Mouse (Mus musculus): Measurements from ENCODE around the gene Itgb2l.
A peak's percentile ranks its signal among the peaks of the same experiment; 100 is the strongest.
"Not testable (repeated sequence)": the region's sequence is repeated elsewhere in the genome, so short reads cannot be mapped to it uniquely, and the experiment has no call there.

Itgb2l gene

DNA sequence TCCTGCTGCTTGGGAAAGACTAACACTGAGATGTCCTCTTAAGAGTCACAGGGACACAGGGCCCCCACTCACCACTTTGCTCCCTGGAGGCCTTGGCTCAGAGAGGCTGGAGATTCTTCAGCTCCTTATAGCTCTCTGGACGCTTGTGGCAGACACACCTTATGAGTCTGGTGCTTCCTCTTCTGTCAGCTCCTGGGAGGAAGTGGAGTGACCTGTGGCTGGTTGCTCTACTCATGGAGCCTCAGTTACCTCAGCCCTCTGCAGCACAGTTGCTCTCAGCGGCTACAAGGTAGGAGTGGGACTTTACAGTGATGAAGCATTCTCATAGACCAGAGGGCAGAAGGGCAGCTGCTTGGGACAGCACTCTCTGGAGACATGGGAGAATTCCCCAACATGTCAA, at the start of gene Itgb2l:
Gene Itgb2l (minus strand): TSS at position 152 of the 400 bp plus-strand sequence.
- DNase-seq (ENCODE audit: low spot score in 2 of 2), result no peak

DNA sequence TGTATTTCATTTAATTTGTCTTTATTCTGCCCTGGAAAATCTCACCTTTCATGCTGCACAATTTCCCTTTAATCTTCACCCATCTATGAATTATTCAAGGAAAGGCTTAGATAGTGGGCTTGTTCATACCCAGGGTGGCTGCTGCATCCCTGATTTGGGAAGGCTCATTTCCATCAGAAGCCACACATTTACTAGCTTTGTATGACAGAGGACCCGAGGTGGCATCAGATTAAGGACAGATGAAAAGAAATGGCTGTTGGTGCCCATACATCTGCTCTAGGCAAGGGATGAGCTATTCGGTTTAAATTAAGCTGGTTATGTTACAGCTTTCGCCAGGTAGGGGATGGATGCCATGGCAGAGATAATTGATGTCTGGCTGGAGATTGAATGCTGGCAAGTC, 48.1 kb upstream of the Itgb2l start:
- no peak for DNase-seq (ENCODE audit: low spot score in 2 of 2)

DNA sequence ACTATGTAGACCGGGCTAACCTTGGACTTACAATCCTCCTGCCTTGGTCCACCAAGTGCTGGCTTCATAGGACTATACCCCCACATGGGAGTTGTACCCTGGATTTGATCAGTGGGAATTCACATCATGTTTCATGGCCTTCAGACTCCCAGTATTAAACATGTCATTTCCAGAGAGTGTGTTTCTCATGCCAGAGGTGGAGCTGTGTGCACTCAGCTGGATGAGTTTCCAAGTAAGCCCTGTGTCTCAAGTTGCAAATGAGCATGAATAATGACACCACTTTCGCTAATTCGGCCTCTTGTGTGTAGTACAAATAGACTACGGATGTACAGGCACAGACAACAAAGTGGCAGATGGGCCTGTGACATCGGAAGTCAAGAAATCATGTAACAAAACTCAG, 44.6 kb upstream of the Itgb2l start:
- no peak for DNase-seq (ENCODE audit: low spot score in 2 of 2)

DNA sequence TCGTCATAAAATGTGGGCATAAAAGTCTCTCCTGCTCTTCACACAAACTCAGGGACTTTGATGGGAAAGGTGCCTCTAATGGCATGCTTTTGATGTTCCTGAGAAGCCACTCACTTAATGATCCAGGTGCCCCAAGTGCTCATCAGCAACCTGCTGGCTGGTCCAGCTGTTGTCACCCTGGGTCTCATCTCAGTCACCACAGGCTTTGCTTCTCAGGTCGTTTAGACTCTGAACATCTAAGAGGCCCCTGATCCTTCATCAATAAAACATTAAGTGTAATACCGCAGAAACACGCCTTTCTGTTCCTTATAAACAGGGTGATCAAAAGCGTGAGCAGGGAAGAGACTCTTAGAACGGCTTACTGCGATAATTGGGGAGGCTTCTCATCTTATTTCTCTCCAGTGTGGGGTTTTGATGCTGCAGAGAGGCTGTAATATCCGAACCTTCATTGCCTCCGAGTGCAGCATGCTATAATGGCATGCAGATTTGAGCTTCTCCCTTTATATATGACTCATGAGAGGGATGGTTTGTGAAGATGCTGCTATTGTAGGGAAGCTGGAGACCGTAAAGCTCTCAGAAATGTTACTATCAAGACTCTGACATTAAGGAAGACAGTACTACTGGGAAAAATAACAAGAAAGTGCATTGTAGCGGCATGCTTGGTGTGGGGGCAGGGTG, 43.7 kb upstream of the Itgb2l start:
- DNase-seq (ENCODE audit: low spot score in 2 of 2), result no peak

DNA sequence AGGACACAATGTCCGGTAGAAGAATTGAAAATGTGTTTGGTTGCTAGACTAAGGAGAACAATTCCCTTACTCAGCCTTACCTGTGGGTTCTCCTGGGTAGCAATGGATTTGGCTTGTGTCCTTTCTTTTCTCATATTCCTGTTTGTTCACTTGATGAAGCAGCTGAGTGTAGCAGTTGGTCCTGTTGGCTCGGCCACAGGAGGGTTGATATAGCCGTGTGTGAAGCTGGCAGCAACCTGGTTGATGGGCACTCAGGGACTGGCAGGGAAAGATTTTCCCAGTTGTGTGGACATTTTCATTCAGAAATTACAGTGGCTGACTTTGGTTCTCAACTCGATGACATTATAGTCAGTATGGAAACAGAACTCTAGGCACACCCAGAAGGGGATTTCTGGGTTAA, 38.4 kb upstream of the Itgb2l start:
- no peak for DNase-seq (ENCODE audit: low spot score in 2 of 2)

DNA sequence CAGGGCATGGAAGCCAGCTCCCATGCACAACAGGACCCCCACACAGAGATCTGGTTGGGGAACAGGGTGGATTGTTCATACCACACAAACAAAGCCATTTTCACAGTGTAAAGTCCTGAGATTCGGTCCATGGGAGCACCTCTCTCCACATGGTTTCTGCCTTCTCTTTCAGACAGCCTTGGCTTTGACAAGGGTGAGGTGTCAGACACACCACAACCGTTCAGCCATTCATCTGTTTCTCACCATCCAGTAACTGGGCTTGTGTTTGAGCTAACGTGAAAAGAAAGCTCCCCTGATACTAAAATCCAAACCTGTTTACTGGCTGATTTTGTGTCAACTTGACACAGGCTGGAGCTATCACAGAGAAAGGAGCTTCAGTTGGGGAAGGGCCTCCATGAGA, 30.8 kb upstream of the Itgb2l start:
- DNase-seq (ENCODE audit: low spot score in 2 of 2), result no peak

DNA sequence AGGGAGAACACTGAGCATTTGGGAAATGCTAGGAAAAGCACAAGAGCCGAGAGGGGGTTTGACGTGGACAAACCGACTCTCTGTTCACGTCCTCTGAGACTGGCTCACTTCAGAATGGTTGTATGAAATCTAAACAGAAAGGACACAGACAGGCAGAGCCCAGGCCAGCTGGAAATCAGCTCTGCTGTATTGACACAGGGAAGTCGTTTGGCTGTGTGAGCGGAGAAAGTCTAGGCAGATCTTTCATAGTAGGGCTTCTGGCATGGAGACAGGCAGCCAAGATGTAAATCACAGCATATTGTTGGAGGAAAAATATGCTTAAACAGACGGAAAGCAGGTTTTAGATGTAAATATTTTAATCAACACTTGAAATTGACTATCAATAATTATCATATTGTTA, 29.4 kb upstream of the Itgb2l start:
- no peak for DNase-seq (ENCODE audit: low spot score in 2 of 2)

DNA sequence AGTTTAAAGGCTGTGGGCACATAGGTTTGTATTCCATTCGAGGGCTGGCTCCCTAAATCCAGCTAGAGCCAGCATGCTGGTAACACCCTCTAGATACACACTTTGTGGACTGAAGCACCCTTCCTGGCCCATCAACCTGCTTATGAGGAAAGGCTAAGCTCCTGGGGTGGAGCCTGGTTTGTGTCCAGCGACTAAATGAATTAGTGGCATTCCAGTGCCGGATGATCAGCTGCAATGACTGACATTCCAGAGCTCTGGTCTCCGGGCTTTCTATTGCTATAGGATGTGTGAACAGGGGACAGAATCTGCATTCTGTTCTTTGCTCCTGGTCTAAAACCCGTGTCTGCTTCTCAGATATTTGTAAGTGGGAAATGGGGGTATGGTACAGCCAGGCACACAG, 28.9 kb upstream of the Itgb2l start:
- DNase-seq (ENCODE audit: low spot score in 2 of 2), result no peak

DNA sequence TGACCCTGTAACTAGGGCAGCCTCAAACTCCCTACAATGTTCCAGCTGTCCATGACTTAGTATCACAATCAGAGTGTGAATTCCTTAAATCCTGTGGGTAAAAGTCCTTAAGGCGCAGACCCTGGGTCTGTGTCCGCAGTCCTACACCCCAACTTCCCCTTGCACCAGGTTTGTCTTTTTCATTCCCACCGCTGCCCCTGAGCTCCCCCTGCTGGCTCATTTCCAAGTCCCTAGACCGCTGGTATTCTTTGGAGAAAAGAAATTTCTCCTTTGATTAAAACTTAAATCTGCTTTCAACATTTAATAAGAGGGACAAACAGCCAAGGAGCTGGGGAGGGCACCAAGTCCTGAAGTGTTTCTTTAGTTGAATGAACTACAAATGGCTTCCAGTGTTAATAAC, 26.2 kb upstream of the Itgb2l start:
- no peak for DNase-seq (ENCODE audit: low spot score in 2 of 2)

DNA sequence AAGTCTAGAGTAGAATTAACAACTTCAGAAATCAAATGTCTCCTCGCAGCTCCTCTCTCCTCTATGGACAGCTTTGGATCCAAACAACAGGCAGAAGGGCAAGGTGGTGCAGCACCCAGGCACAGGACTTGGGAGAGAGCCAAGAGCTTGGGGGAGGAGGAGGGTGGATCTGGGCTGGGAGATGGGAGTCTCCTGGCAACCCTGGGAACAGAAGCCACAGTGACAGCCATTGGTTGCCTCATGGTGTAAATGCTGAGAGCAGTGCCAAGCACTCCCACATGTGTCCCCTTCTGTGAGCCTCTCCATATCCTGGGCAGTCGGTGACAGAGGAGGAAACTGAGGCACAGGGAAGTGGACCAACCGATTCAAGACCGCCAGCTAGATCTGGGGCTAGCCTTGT, 25.3 kb upstream of the Itgb2l start:
- DNase-seq (ENCODE audit: low spot score in 2 of 2), result no peak

DNA sequence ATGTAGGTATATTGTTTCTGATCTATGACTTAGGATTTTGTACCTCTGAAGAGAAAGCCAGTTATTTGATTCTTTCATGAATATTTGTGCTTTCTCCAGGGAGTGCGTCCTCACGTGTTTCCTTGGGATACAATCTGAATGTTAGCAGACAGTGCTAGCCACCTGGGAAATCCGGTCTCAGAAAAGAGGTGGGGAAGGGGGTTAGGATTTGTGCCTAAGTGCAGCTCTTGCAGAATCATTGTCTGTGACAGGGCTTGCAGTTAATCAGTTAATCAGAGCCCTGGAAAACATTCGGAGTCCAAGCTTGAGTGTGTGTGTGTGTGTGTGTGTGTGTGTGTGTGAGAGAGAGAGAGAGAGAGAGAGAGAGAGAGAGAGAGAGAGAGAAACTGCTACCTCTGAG, 24.6 kb upstream of the Itgb2l start:
- DNase-seq (ENCODE audit: low spot score in 2 of 2), result no peak

DNA sequence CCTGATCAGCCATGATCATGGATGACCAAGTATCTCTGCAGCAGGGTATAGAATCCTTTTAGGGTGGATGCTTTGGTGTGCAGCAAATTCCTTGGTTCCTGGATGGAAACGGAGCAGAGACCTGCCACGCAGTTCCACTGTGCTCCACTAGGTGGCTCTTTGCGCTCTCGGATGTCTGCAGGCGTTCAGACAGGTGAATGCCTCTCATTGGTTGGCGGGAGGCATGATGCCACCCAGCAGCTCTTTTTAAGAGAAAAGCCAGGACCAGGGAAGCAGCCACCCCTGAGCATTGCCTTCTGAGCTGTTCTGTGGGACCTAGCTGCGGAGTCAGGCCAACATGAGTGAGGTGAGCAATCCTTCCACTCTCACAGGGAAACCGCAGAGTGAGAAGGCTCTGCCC, 24.0 kb upstream of the Itgb2l start, which contains the start of gene Pcp4:
Gene Pcp4 (plus strand): TSS at position 162 of the 400 bp plus-strand sequence.
- DNase-seq (ENCODE audit: low spot score in 2 of 2), result peak; percentile 44 to 61

DNA sequence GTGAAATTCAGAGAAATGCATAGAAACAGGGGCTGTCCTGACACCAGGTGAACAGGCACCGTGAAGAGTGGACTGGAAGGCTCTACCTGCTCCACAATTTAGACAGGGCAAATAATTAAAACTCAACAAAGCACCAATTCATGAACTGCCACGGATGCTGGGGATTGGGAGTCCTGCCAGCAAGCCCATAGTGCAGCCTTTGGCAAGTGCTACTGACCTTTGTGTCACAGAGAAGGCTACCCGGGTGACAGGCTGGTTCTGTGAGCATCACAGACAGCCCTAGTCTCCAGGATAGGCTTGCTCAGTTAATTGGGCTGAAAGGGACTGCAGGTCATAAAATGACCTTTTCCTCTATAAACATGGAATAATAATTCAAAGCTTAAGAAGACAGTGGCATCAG, 17.4 kb upstream of the Itgb2l start:
- DNase-seq (ENCODE audit: low spot score in 2 of 2), result no peak

DNA sequence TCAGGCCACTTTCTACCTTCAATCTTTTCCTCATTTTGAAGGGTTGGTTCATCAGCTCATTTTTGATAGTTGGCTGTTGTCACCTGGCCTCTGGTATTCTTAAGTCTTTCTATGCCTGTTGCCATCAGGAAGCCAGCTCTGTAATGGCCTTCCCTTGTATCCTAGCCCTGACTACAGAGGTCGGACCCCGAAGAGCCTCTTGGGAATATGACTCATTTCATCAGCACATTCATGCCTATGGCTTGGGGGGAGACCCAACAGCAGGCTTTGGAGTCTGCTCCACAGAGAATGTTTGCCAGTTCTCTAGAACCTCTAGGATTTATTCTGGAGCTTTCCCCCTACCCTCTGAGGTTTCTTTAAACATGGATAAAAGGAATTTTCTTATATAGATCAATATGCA, 15.9 kb upstream of the Itgb2l start:
- no peak for DNase-seq (ENCODE audit: low spot score in 2 of 2)

DNA sequence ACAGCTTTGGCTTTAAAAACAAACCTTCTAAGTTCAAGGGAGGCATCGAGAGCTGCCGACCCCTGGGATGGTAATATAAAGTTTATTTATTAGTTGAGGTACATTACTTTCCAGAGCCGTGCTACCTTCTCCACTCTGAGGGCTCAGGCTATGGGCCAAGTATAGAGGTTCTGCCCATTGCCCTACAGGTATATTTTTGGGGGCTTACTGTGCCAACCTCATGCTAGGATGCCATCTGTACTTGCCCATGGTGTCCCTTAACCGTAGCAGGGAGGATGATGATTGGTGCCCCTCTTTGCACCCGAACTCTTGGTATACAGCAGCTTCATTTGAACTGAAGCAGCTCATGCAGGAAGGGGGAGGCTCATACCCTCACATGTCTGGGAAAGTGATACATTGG, 14.2 kb upstream of the Itgb2l start:
- no peak for DNase-seq (ENCODE audit: low spot score in 2 of 2)

DNA sequence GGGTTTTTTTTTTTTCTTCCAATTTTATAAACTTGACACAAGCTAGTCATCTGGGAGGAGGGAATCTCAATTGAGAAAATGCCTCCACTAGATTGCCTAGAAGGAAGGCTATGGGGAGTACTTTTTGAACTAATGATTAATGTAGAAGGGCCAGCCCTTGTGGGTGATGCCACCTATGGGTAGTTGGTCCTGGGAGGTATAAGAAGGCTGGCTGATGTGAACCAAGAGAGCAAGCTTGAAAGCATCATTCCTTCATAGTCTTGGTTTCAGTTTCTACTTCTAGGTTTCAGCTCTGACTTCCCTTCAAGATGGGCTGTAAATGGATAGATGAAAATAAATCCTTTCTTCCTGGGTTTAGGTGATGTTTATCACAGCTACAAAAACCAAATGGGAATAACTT, 10.7 kb upstream of the Itgb2l start:
- no peak for DNase-seq (ENCODE audit: low spot score in 2 of 2)

DNA sequence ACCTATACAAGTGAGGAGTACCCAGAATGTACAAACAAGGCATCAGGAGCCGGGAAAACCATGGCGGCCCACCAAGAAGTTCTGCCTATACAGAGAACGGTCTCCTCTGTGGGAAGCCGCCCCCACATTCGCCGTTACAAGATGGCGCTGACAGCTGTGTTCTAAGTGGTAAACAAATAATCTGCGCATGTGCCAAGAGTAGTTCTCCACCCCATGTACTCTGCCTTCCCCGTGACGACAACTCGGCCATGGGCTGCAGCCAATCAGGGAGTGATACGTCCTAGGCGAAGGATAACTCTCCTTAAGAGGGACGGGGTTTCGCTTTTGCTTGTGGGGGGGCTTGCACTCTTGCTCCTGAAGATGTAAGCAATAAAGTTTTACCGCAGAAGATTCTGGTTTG, 7.5 kb upstream of the Itgb2l start:
- DNase-seq (ENCODE audit: low spot score in 2 of 2), result not testable (repeated sequence)

DNA sequence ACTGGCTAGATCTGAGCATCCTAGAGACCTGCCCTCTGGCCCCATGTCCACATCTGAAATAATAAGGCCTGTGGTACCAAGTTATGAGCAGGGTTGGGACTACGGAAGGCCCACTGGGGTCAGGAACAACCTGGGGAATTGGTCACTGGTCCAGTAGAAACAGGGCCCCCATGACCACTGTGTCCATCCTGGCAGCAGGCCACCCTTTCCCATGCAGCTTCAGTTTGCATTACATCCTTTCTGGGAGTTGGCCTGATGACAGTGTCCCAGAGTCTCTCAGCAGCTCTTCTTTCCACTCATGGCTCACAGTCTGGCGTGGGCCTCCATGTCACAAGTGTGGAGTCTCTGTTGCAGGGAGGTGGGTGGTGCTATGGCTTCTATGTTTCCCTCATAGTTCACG, 1.6 kb downstream of the Itgb2l start:
- no peak for DNase-seq (ENCODE audit: low spot score in 2 of 2)

DNA sequence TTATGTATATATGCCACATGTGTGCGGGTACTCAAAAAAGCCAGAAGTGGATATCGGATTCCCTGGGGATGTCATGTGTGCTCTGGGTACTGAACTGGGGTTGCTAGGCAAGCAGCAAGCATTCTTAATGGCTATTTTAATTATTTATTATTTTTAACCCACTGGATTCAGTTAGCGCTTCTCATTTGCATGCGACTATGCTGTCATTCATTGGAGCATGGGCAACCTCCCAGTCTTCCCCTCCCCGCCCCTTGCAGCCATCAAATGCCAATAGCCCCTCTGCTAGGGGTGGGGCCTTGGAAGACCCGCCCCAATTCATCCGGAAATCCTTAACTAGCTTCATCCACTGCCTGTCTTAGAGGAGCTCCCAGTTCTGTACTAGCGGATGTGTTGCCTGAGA, 2.5 kb downstream of the Itgb2l start:
- no peak for DNase-seq (ENCODE audit: low spot score in 2 of 2)

DNA sequence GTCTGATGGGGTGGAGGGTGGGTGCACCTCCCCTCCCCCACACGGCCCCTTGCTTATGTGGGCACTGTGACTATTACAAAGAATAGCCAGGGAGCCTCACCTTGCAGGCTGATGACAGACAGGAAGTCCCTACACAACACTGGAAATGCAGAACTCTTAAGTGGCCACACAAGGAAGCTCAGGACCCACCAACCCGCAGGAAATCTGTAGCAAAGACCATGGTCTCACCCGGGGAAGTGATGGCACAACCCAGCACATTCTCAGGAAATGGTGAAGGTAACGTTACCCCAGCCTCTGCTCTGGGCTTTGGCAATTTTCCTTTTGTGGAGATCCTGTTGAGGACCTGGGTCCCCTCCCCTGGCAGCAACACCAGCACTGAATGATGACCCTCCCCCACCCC, 3.7 kb downstream of the Itgb2l start:
- DNase-seq (ENCODE audit: low spot score in 2 of 2), result no peak

DNA sequence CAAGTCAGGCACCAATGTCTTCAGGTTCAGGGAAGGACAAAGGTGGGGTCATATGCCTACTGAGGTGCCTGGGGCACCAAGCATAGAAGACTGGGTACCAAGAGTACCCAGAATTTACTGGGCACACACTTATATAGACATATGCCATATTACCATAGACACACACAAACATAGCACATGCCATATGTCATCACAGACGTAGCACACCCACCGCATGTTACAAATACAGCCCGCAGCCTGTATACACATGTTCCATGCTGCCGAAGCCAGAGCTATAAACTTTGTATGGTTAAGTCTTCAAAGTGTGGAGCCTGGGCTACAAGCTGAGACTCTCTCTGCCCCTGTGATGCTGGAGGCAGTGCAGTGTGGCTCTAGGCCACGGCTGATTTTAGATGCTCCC, 4.5 kb downstream of the Itgb2l start:
- no peak for DNase-seq (ENCODE audit: low spot score in 2 of 2)

DNA sequence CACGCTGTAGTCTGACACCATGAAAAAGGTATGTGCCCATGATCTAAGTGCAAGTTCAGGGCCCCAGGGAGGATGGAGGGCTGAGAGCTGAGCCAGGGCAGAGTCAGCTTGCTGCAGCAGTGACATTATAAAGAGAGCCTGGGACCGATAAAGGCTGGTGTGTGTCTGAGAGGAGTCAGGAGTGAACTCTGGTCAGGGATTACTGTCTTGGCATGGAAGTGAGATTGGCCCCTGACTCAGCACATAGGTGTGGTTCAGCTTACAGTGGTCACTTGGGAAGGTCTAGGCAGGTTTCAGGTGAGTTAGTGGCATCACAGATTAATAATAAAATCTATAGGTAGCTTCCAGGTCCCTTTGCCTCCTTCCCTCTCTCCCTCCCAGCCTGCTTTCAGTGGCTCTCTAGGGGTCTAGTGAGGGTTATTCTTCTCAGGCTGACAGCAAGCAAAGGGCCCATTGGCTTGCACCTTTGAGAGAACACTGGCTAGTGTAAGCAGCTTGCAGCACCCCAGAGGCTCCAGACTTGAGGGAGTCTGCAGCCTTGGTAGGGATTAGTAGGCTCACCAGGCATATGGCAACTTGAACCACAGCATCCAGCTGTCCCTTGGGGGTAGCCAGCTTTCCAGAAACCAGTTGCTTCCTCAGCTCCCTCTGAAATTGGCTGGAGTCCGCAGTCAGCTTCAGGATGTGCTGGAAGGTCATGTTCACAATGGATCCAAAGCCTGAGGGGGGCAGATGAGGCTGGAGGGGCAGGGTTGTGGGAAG, 9.2 kb downstream of the Itgb2l start:
- DNase-seq (ENCODE audit: low spot score in 2 of 2), result no peak

DNA sequence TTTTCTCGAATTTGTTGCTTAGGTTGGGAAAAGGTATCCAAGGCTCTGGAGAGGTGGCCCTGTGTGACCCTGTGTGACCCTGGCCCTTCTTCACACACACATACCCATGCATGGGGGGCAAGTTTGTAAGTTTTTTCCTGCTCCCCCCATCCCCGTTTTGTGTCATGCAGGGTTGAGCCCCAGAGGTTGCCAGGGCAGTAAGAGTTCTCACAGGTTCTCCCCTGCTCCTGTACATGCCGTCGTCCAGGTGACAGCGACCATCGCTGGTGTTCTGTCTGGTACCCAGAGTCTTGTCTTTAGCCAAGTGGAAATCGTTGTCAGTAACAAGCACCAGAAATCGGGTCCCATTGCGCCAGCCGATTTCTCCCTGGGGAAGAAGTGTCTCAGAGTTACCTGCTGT, 10.2 kb downstream of the Itgb2l start:
- DNase-seq (ENCODE audit: low spot score in 2 of 2), result no peak

DNA sequence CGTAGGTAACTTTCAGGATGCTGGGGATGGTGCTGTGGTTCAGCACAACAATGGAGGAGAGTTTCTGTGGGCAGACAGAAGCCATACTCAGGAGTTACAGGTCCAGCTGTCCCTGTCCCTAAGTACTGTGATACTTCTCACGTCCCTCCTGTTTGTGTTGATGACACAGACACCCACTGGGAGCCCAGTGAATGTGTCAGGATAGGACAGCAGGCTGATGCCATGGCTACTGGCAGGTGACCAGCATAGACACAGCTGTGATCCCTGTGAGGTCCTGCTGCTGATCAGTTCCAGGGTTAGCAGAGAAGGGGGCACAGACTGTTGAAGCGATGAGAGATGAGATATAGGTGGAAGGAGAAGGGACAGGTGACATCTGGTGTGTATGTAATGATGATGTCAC, 14.4 kb downstream of the Itgb2l start:
- no peak for DNase-seq (ENCODE audit: low spot score in 2 of 2)

Measured in urinary bladder, adult 18-20 months (tissue).